Mouse (Mus musculus) heart, postnatal 10 days (tissue): ENCODE measurements around the gene Napb. TPM values are rescaled to one million over a fixed set of nuclear protein-coding genes. Genes with fewer than 3 reads are reported as not detected.

Experiments used
- total RNA-seq, 2 experiments: library from RNA; stranded (reverse); gene quantifications; 2 replicates each; pipeline ENCODE4 v1.2.3; 2021

Napb gene
- total RNA-seq, 2 experiments from 2014 or later, result 2.1 to 2.5 TPM

Other genes with a start within 250 kb of the Napb start
- 10 to 100 TPM in 1 of 2 experiments, 1 to 10 TPM in 1; 9.4 to 14.2 TPM for gene Nxt1, start 59.9 kb downstream of the Napb start, total RNA-seq
- 10 to 100 TPM; 21.5 to 22.2 TPM for gene Gzf1, start 51.4 kb downstream of the Napb start, total RNA-seq
- not detected for gene Cstl1, start 17.9 kb upstream of the Napb start, total RNA-seq
- gene Cst11, start 39.0 kb upstream of the Napb start, total RNA-seq, result not detected
- gene 8030411F24Rik, start 49.5 kb upstream of the Napb start, total RNA-seq, result not detected
- gene Cst12, start 56.9 kb upstream of the Napb start, total RNA-seq, result 1 to 10 TPM; 1.1 to 1.4 TPM
- not detected for gene Cst8, start 66.3 kb upstream of the Napb start, total RNA-seq
- not detected for gene Cst13, start 87.6 kb upstream of the Napb start, total RNA-seq
- 1 to 10 TPM; 2.3 to 4.0 TPM for gene Cst9, start 102.7 kb upstream of the Napb start, total RNA-seq
- gene 9230104L09Rik, start 132.6 kb upstream of the Napb start, total RNA-seq, result under 1 TPM in 1 of 2 experiments, not detected in 1; 0.43 TPM
- 100 to 1,000 TPM; 775 to 820 TPM for gene Cst3, start 143.2 kb upstream of the Napb start, total RNA-seq